Mouse (Mus musculus): Measurements from ENCODE around the gene Ccdc40. TPM values are rescaled to one million over a fixed set of nuclear protein-coding genes. Genes with fewer than 3 reads are reported as not detected.

Ccdc40 gene
- polyA plus RNA-seq, 1 experiment from 2014 or later, result 12.1 TPM

DNA sequence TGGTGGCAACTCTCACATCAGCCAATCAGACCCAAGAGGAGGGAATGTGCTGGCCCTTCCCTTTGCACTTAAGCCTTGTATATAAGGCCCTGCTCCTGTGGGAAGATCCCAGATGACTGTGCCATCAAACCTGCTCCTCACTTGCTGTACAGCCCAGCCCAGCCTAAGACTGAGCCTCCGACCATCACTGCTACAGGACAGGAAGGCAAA is 79.2 kb downstream of the Ccdc40 start, which contains the start of gene Card14:
Gene Card14 (plus strand): TSS at position 111 of the 210 bp plus-strand sequence.
- Histone ChIP-seq H3K4me3 (ENCODE audit: low read depth, low read length) (no peak within 1 kb of the TSS), H3K4me2 (ENCODE audit: low read depth, low read length) (no peak within 1 kb of the TSS), H3K27ac (replicated peaks; ENCODE audit: low read depth, low read length) (no peak within 1 kb of the TSS), H3K9ac (replicated peaks; ENCODE audit: low read length) (no peak within 1 kb of the TSS), H3K9me3 (replicated peaks; ENCODE audit: control insufficient read depth, low read length) (no peaks in the 10 kb centered on the region), H3K4me1 (ENCODE audit: control insufficient read depth, insufficient read depth, low read length) (no peaks in the 10 kb centered on the region; the same call in 1 of the 2 replicates), H3K36me3 (replicated peaks; ENCODE audit: control insufficient read depth, insufficient read depth, low read depth, low read length) (no peaks in the 10 kb centered on the region), H3K27me3 (ENCODE audit: control insufficient read depth, insufficient read depth, low read length) (no peaks in the 10 kb centered on the region)
- DNase-seq (ENCODE audit: low spot score) (no peak), ATAC-seq (replicated peaks; ENCODE audit: insufficient number of reproducible peaks, low FRiP score, low TSS enrichment, low read depth) (no peak)
- 58% methylated on average over 1 of the region's 1 CpGs for WGBS

DNA sequence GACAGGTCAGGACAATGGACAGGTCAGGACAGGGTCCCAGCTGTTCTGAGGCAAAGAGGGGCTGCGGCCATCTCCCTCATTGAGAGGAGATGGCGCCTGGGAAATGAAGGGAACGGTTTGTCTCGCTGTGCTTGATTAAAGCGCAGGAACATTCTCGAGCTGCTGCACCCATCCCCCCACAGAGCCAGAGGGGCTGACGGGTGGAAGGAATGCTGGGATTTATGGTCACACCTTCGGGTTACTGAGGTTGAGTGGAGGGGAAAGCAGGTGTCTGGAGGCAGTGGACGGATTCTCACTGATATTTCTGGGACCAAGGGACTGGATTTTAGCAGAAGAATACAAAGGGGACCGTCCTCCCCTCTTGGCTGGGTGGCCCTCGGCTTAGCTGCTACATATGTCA is 79.5 kb downstream of the Ccdc40 start:
- H3K36me3 ChIP-seq (replicated peaks; ENCODE audit: control insufficient read depth, insufficient read depth, low read depth, low read length), result no peaks in the 10 kb centered on the region
- no peak overlapping the region for H3K4me3 ChIP-seq (ENCODE audit: low read depth, low read length)
- 23% methylated on average over 11 of the region's 11 CpGs for WGBS
- no peak for ATAC-seq (replicated peaks; ENCODE audit: insufficient number of reproducible peaks, low FRiP score, low TSS enrichment, low read depth)
- H3K4me1 ChIP-seq (ENCODE audit: control insufficient read depth, insufficient read depth, low read length), result no peaks in the 10 kb centered on the region; the same call in 1 of the 2 replicates
- peak; percentile 24 for DNase-seq (ENCODE audit: low spot score)
- H3K9me3 ChIP-seq (replicated peaks; ENCODE audit: control insufficient read depth, low read length), result no peaks in the 10 kb centered on the region
- H3K4me2 ChIP-seq (ENCODE audit: low read depth, low read length), result no peak overlapping the region
- H3K27me3 ChIP-seq (ENCODE audit: control insufficient read depth, insufficient read depth, low read length), result no peaks in the 10 kb centered on the region
- H3K27ac ChIP-seq (replicated peaks; ENCODE audit: low read depth, low read length), result no peak overlapping the region
- H3K9ac ChIP-seq (replicated peaks; ENCODE audit: low read length), result no peak overlapping the region

DNA sequence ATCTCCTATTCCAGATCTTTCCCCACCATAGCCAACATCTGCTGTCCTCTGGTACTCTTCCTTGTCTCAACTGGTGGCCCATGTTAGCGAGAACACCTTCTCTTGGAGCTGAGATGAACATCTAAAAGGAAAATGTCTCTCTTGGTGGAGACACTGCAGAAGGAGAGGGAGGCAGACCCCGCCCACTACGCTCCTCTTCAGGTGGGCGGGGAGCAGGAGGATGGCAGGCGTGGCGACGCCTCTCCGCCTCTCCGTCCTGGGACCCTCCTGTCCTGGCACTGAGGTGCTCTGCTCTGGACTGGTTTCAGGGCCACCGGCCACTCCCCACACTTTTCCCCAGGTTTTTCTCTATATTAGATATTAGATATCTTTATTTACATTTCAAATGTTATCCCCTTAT is 82.2 kb downstream of the Ccdc40 start:
- DNase-seq (ENCODE audit: low spot score) (no peak), ATAC-seq (replicated peaks; ENCODE audit: insufficient number of reproducible peaks, low FRiP score, low TSS enrichment, low read depth) (no peak)
- H3K4me2 ChIP-seq (ENCODE audit: low read depth, low read length), result no peak overlapping the region
- no peak overlapping the region for H3K9ac ChIP-seq (replicated peaks; ENCODE audit: low read length)
- WGBS, result 18% methylated on average over 10 of the region's 10 CpGs
- no peak overlapping the region for H3K27ac ChIP-seq (replicated peaks; ENCODE audit: low read depth, low read length)
- no peaks in the 10 kb centered on the region for H3K27me3 ChIP-seq (ENCODE audit: control insufficient read depth, insufficient read depth, low read length)
- no peaks in the 10 kb centered on the region for H3K36me3 ChIP-seq (replicated peaks; ENCODE audit: control insufficient read depth, insufficient read depth, low read depth, low read length)
- H3K4me3 ChIP-seq (ENCODE audit: low read depth, low read length), result no peak overlapping the region
- no peaks in the 10 kb centered on the region; the same call in 1 of the 2 replicates for H3K4me1 ChIP-seq (ENCODE audit: control insufficient read depth, insufficient read depth, low read length)
- H3K9me3 ChIP-seq (replicated peaks; ENCODE audit: control insufficient read depth, low read length), result no peaks in the 10 kb centered on the region

DNA sequence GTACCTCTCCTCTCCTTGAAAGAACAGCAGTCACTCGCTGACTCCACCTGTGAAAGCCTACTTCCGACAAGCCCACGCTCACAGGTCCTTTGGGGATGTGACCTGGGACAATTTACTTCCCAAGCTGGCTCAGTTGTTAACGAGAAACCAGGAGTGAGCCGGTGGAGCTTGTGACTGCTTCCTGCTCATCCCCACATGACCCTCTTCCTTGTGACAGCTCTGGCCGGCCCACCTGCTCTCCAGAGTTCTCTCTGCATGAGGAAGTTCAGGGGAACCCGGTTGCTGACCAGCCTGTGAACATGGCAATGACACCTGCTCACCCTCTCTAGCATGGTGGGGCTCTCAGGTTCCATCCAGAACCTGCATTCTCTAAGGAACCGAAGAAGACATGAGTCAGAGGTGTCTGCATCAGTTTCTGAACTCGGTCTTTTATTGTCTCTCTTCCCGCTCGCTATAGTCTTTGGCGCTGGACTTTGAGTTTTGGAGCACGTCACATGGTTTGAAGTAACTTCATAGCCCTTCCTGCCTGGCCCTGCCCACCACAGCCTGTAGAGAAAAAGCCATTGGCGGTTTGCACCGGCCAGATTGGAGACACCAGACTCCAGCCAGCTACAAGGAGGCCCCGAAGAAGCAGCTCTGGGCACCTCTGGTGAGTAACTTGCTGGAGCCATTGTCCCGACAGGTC is 86.0 kb downstream of the Ccdc40 start:
- Histone ChIP-seq H3K36me3 (replicated peaks; ENCODE audit: control insufficient read depth, insufficient read depth, low read depth, low read length) (no peaks in the 10 kb centered on the region), H3K4me1 (ENCODE audit: control insufficient read depth, insufficient read depth, low read length) (no peaks in the 10 kb centered on the region), H3K9ac (replicated peaks; ENCODE audit: low read length) (no peak overlapping the region), H3K27ac (replicated peaks; ENCODE audit: low read depth, low read length) (no peak overlapping the region), H3K9me3 (replicated peaks; ENCODE audit: control insufficient read depth, low read length) (no peaks in the 10 kb centered on the region), H3K27me3 (ENCODE audit: control insufficient read depth, insufficient read depth, low read length) (no peaks in the 10 kb centered on the region), H3K4me2 (ENCODE audit: low read depth, low read length) (no peak overlapping the region), H3K4me3 (ENCODE audit: low read depth, low read length) (no peak overlapping the region)
- ATAC-seq (replicated peaks; ENCODE audit: insufficient number of reproducible peaks, low FRiP score, low TSS enrichment, low read depth), result no peak
- WGBS, result 83% methylated on average over 17 of the region's 17 CpGs
- no peak for DNase-seq (ENCODE audit: low spot score)

Other genes starting within 250 kb of the Ccdc40 start
- gene Enpp7, start 240.4 kb upstream of the Ccdc40 start, polyA plus RNA-seq (2014; fragmentation: Nextera tagmentation; extraction: Ambion mirVana), result not detected in 2 replicates
- 87.1 and 91.8 TPM in 2 replicates for gene Cbx2, start 205.6 kb upstream of the Ccdc40 start, polyA plus RNA-seq (2014; fragmentation: Nextera tagmentation; extraction: Ambion mirVana)
- gene Cbx8, start 187.6 kb upstream of the Ccdc40 start, polyA plus RNA-seq (2014; fragmentation: Nextera tagmentation; extraction: Ambion mirVana), result 10.3 and 12.2 TPM in 2 replicates
- gene Cbx4, start 142.4 kb upstream of the Ccdc40 start, polyA plus RNA-seq (2014; fragmentation: Nextera tagmentation; extraction: Ambion mirVana), result 4.4 and 4.8 TPM in 2 replicates
- gene Tbc1d16, start 73 bp upstream of the Ccdc40 start, polyA plus RNA-seq (2014; fragmentation: Nextera tagmentation; extraction: Ambion mirVana), result 9.5 and 11.9 TPM in 2 replicates
- gene Gaa, start 39.3 kb downstream of the Ccdc40 start, polyA plus RNA-seq (2014; fragmentation: Nextera tagmentation; extraction: Ambion mirVana), result 15.7 and 19.0 TPM in 2 replicates
- gene Eif4a3, start 71.5 kb downstream of the Ccdc40 start, polyA plus RNA-seq (2014; fragmentation: Nextera tagmentation; extraction: Ambion mirVana), result 392 and 414 TPM in 2 replicates
- gene Card14, start 79.2 kb downstream of the Ccdc40 start, polyA plus RNA-seq (2014; fragmentation: Nextera tagmentation; extraction: Ambion mirVana), result 0.06 and 0.08 TPM in 2 replicates
- gene Sgsh, start 127.0 kb downstream of the Ccdc40 start, polyA plus RNA-seq (2014; fragmentation: Nextera tagmentation; extraction: Ambion mirVana), result 4.5 and 6.2 TPM in 2 replicates
- 5.5 and 7.1 TPM in 2 replicates for gene Slc26a11, start 127.0 kb downstream of the Ccdc40 start, polyA plus RNA-seq (2014; fragmentation: Nextera tagmentation; extraction: Ambion mirVana)
- gene Rnf213, start 164.5 kb downstream of the Ccdc40 start, polyA plus RNA-seq (2014; fragmentation: Nextera tagmentation; extraction: Ambion mirVana), result 1.7 and 1.8 TPM in 2 replicates

Measured in embryonic facial prominence, embryonic 11.5 days (tissue).